Mouse (Mus musculus) thymus, adult 2 months (tissue): ENCODE measurements around the gene Prl2b1.

Experiments used
- CTCF ChIP-seq: fragments of 200-500 bp; IDR thresholded peaks from 2 replicates; pipeline ENCODE4 v1.5.1; 2012; ENCODE audit warnings: mild to moderate bottlenecking, control low read depth, low read length, moderate library complexity, borderline replicate concordance; ENCODE audit not compliant: control insufficient read depth, poor library complexity, insufficient read depth; ENCODE audit errors: extremely low read depth
- POLR2A ChIP-seq: fragments of 200-500 bp; IDR thresholded peaks from 2 replicates; pipeline ENCODE4 v1.6.1; 2012; ENCODE audit warnings: mild to moderate bottlenecking, low read length, control low read depth, moderate library complexity; ENCODE audit not compliant: control insufficient read depth, poor library complexity, insufficient read depth; ENCODE audit errors: extremely low read depth

- TF ChIP-seq POLR2A: no peak
- TF ChIP-seq CTCF: no peak
These were observed 23.0 kb upstream of the Prl2b1 start for GRCm38 (mm10) chr13:27413640-27414039.
